ENCODE assay signal across 11 mouse cellular contexts in genomic region chrX:103653021-103653420, GRCm38 (mm10). TPM values are rescaled to one million over a fixed set of nuclear protein-coding genes. Genes with fewer than 3 reads are reported as not detected.
DNase-seq lines count a peak whose midpoint lies in the region; ATAC-seq lines count a peak whose summit lies in the region.
"Had no signal": no experiment of that assay in that cellular context is flagged by ENCODE, and none has a peak within 500 bp of the region (broad histone marks: within the 10 kb centered on the region; RNA-seq: fewer than 3 reads in every experiment).

No protein-coding gene starts in this region.

- H3K4me3 ChIP-seq in embryonic facial prominence, embryonic 11.5 days (ENCODE audit: low read depth, low read length) = no peak overlapping the region
- no peak overlapping the region for H3K4me3 ChIP-seq in kidney, embryonic 15.5 days (replicated peaks)
- no peak overlapping the region for H3K4me3 ChIP-seq in forebrain, embryonic 10.5 days
- no peak overlapping the region for H3K4me3 ChIP-seq in hindbrain, embryonic 14.5 days (replicated peaks; ENCODE audit: low read length)
- H3K4me3 ChIP-seq: hindbrain, embryonic 10.5 days had no signal

- H3K9me3 ChIP-seq in embryonic facial prominence, embryonic 11.5 days (replicated peaks; ENCODE audit: control insufficient read depth, low read length) = no peaks in the 10 kb centered on the region
- no peaks in the 10 kb centered on the region for H3K9me3 ChIP-seq in kidney, embryonic 15.5 days (replicated peaks)
- H3K9me3 ChIP-seq in forebrain, embryonic 10.5 days = no peaks in the 10 kb centered on the region
- H3K9me3 ChIP-seq in hindbrain, embryonic 14.5 days (ENCODE audit: control insufficient read depth, low read length) = no peaks in the 10 kb centered on the region
- H3K9me3 ChIP-seq: hindbrain, embryonic 10.5 days had no signal

- H3K9ac ChIP-seq in embryonic facial prominence, embryonic 11.5 days (replicated peaks; ENCODE audit: low read length) = no peak overlapping the region
- H3K9ac ChIP-seq in kidney, embryonic 15.5 days = no peak overlapping the region
- H3K9ac ChIP-seq in hindbrain, embryonic 14.5 days = no peak overlapping the region

- H3K27me3 ChIP-seq in embryonic facial prominence, embryonic 11.5 days (ENCODE audit: control insufficient read depth, insufficient read depth, low read length) = no peaks in the 10 kb centered on the region
- peaks cover 17% of the 10 kb centered on the region; the same call in 1 of the 2 replicates for H3K27me3 ChIP-seq in kidney, embryonic 15.5 days
- peaks cover 81% of the 10 kb centered on the region for H3K27me3 ChIP-seq in forebrain, embryonic 10.5 days (ENCODE audit: poor library complexity, severe bottlenecking)
- peaks cover 46% of the 10 kb centered on the region for H3K27me3 ChIP-seq in hindbrain, embryonic 14.5 days (ENCODE audit: control insufficient read depth, insufficient read depth, low read length)

- DNase-seq in lung, postnatal 4 days = peak; percentile 9 to 27
- no peak for DNase-seq in lung, postnatal 25 days (ENCODE audit: low spot score)
- DNase-seq in embryonic facial prominence, embryonic 11.5 days (ENCODE audit: low spot score) = peak; percentile 18
- DNase-seq in yolk sac, embryonic 10.5 days (ENCODE audit: low spot score) = peak; percentile 86
- no peak for DNase-seq in forebrain, embryonic 10.5 days (ENCODE audit: extremely low spot score, low spot score)
- no peak for DNase-seq in hindbrain, embryonic 14.5 days (ENCODE audit: low spot score)

- 23% methylated on average over 2 of the region's 2 CpGs for WGBS in embryonic facial prominence, embryonic 11.5 days
- 36% methylated on average over 2 of the region's 2 CpGs for WGBS in kidney, embryonic 15.5 days
- WGBS in forebrain, embryonic 10.5 days = 13% methylated on average over 2 of the region's 2 CpGs
- WGBS in hindbrain, embryonic 14.5 days = 18% methylated on average over 2 of the region's 2 CpGs

- no peak overlapping the region for H3K27ac ChIP-seq in embryonic facial prominence, embryonic 11.5 days (replicated peaks; ENCODE audit: low read depth, low read length)
- H3K27ac ChIP-seq in kidney, embryonic 15.5 days = 0 out of 2 replicates have a peak overlapping the region, but pooled peaks have one; percentile 41
- no peak overlapping the region for H3K27ac ChIP-seq in forebrain, embryonic 10.5 days
- no peak overlapping the region for H3K27ac ChIP-seq in hindbrain, embryonic 14.5 days
- H3K27ac ChIP-seq: hindbrain, embryonic 10.5 days had no signal

- no peaks in the 10 kb centered on the region for H3K36me3 ChIP-seq in embryonic facial prominence, embryonic 11.5 days (replicated peaks; ENCODE audit: control insufficient read depth, insufficient read depth, low read depth, low read length)
- H3K36me3 ChIP-seq in kidney, embryonic 15.5 days = no peaks in the 10 kb centered on the region
- no peaks in the 10 kb centered on the region for H3K36me3 ChIP-seq in forebrain, embryonic 10.5 days (replicated peaks)
- H3K36me3 ChIP-seq in hindbrain, embryonic 14.5 days (replicated peaks; ENCODE audit: control insufficient read depth, insufficient read depth) = no peaks in the 10 kb centered on the region
- H3K36me3 ChIP-seq: hindbrain, embryonic 10.5 days had no signal

- ATAC-seq in embryonic facial prominence, embryonic 11.5 days (replicated peaks; ENCODE audit: insufficient number of reproducible peaks, low FRiP score, low TSS enrichment, low read depth) = no peak
- ATAC-seq in kidney, embryonic 15.5 days (replicated peaks; ENCODE audit: low FRiP score) = peak; percentile 79; the same call in 1 of the 2 replicates
- ATAC-seq in megakaryocyte progenitor cell, adult 5-6 weeks (replicated peaks; ENCODE audit: poor library complexity) = no peak
- no peak for ATAC-seq in hindbrain, embryonic 14.5 days (ENCODE audit: low FRiP score)

- no peak overlapping the region for H3K4me2 ChIP-seq in embryonic facial prominence, embryonic 11.5 days (ENCODE audit: low read depth, low read length)
- no peak overlapping the region for H3K4me2 ChIP-seq in kidney, embryonic 15.5 days
- no peak overlapping the region for H3K4me2 ChIP-seq in hindbrain, embryonic 14.5 days (replicated peaks)

- H3K4me1 ChIP-seq in embryonic facial prominence, embryonic 11.5 days (ENCODE audit: control insufficient read depth, insufficient read depth, low read length) = no peaks in the 10 kb centered on the region
- H3K4me1 ChIP-seq in kidney, embryonic 15.5 days = 0 out of 2 replicates have a peak, but pooled peaks cover 2% of the 10 kb centered on the region
- H3K4me1 ChIP-seq in forebrain, embryonic 10.5 days = no peaks in the 10 kb centered on the region
- H3K4me1 ChIP-seq in hindbrain, embryonic 14.5 days (replicated peaks; ENCODE audit: control insufficient read depth, insufficient read depth, low read length) = no peaks in the 10 kb centered on the region
- H3K4me1 ChIP-seq: hindbrain, embryonic 10.5 days had no signal

RNA-seq across cellular contexts. Expression of gene Zcchc13, which starts 22.6 kb away (rescaled TPM):
- polyA plus RNA-seq in embryonic facial prominence, embryonic 11.5 days (2014; fragmentation: Nextera tagmentation; extraction: Ambion mirVana) = not detected in 2 replicates
- polyA plus RNA-seq in kidney, embryonic 15.5 days (2015; fragmentation: Nextera tagmentation; extraction: Ambion mirVana) = not detected in 2 replicates
- not detected in 2 replicates for polyA plus RNA-seq in forebrain, embryonic 10.5 days (2016; fragmentation: Nextera tagmentation; extraction: Ambion mirVana)
- not detected in 2 replicates for total RNA-seq in megakaryocyte progenitor cell, adult 5-6 weeks (2015)
- not detected in 2 replicates for total RNA-seq in megakaryocyte progenitor cell, adult 5-6 weeks (2017)
- polyA plus RNA-seq in hindbrain, embryonic 14.5 days (2014; fragmentation: Nextera tagmentation; extraction: Ambion mirVana) = not detected in 2 replicates
- total RNA-seq: common myeloid progenitor, adult 5-6 weeks had no signal
- polyA plus RNA-seq: hindbrain, embryonic 10.5 days; limb, embryonic 11.5 days had no signal

Comparison
In these comparisons a context has a peak if more than half of its experiments do, and no peak if none do; other contexts are left out.
1. DNase-seq: peak in lung, postnatal 4 days (2 of 2), embryonic facial prominence, embryonic 11.5 days (single experiment) and yolk sac, embryonic 10.5 days (single experiment); none in lung, postnatal 25 days (single experiment), forebrain, embryonic 10.5 days (single experiment) and hindbrain, embryonic 14.5 days (single experiment).